Mouse (Mus musculus): Measurements from ENCODE around the gene Lcp1. TPM values are rescaled to one million over a fixed set of nuclear protein-coding genes. Genes with fewer than 3 reads are reported as not detected.
"Not testable (repeated sequence)": the region's sequence is repeated elsewhere in the genome, so short reads cannot be mapped to it uniquely, and the experiment has no call there.

The Lcp1 gene
- 384 and 452 TPM in 2 replicates for total RNA-seq (2017)

DNA sequence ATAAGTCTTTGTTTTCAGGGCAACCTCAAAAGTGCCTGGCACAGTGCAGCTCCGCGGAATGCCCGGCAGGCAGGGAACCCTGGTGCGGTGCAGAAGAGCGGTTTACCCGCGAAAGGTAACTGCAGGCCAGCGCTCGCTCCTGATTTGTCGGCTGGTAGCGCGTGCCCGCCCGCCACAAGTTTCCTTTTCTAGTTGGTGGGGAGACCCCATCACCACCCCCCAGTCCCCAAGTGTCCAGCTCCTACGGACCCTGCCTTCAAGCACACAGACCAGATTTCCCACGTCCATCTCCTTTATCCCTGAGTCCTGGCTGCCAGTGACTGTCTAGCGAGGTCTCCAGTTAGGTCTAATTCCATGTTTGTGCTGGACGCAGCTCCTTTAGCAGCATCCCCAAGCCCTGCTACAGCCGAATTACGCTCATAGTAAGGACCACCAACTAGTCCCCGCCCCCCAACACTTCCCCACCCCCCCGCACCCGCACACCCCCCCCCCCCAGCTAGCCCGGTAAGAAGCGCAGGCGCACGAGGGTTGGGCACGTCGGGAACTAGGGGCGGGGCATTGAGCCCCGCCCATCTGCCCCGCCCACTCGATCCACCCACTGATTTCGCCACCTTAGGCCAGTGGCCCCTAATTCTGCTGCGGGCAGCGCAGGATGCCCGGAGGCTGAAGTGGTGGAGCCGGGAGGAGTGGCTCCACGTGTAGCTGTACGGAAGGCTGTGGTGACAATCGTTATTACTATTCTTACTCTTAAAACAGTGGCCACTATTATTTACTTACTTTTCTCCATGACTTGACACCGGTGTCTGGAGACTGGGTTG is at the start of gene Lcp1, which contains the start of gene Lrrc63:
Gene Lcp1 (plus strand): TSS at position 601 of the 818 bp plus-strand sequence.
Gene Lrrc63 (minus strand): TSS at position 381 of the 818 bp plus-strand sequence.
- ATAC-seq (replicated peaks in 1 of 2; ENCODE audit: insufficient read depth in 1 of 2, low FRiP score in 2 of 2, low TSS enrichment in 1 of 2, low read depth in 1 of 2, poor library complexity in 2 of 2, severe bottlenecking in 2 of 2) = peak; percentile 84 to 91

DNA sequence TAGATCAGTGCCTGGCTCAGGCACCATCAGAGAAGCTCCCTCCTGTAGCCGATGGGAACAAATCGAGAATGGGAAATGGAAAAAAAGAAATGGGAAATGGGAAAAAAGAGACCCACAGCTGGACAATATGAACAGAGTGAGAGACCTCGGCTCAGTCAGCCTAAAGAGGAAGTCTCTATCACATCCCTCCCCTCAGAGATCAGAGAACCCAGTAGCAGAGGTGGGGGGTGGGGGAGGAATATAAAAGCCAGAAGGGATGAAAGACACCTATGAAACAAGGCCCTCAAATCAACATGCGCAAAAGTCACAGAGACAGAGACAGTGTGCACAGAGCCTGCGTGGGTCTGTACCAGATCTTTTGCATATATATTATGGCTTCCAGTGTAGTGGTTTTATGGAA is 27.9 kb upstream of the Lcp1 start:
- ATAC-seq (replicated peaks in 1 of 2; ENCODE audit: insufficient read depth in 1 of 2, low FRiP score in 2 of 2, low TSS enrichment in 1 of 2, low read depth in 1 of 2, poor library complexity in 2 of 2, severe bottlenecking in 2 of 2) = no peak

DNA sequence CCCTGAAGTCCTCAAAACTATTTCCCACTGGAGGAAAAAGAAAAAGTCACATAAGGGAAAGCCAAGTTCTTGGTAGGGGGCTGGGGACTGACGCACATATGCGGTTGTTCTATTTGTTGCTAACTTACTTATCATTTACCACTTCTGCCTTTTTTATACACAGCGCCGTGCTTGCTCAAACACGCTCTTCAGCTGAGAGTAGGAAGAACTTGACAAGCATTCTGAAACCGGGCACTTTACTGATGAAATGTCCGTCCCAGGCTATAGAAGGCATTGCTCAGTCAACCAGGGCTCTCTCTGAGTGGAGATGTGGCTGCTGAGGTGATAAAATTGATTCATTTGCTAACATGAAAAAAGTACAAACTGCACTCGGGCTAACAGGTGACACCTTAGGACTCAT is 9.2 kb upstream of the Lcp1 start:
- ATAC-seq (replicated peaks in 1 of 2; ENCODE audit: insufficient read depth in 1 of 2, low FRiP score in 2 of 2, low TSS enrichment in 1 of 2, low read depth in 1 of 2, poor library complexity in 2 of 2, severe bottlenecking in 2 of 2) = peak in 1 of 2 experiments; percentile 32; a peak in 1 of 4 replicates

DNA sequence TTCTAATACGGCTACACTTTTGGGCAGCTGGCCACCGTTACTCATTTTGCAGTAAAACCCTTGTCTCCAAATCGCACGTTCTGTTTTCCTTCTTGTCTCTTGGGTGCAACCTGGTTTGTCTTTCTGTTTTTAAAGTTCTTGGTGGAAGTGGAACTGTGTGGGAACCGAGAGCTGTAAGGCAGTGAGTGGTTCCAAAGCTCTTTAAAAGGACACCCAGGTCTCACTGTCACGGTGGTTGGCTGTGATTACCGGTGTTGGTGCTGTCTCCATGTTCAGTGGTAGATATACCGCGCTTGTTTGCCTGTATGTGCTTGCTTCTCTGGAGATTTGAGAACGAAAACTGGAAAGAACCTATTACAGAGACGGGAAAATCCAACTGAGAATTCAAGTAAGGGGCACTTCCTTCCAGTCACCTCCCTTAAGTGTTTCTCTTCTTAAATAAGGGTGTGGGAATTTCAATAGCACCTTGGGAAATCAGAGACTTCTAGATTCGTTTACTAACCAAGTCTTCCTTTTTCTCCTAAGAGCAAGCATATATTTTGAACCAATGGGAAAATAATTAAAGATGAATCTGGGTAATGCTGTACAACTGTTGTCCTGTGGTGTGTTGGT is 529 bp downstream of the Lcp1 start:
- ATAC-seq (replicated peaks in 1 of 2; ENCODE audit: insufficient read depth in 1 of 2, low FRiP score in 2 of 2, low TSS enrichment in 1 of 2, low read depth in 1 of 2, poor library complexity in 2 of 2, severe bottlenecking in 2 of 2) = peak in 1 of 2 experiments; percentile 5; a peak in 1 of 4 replicates

DNA sequence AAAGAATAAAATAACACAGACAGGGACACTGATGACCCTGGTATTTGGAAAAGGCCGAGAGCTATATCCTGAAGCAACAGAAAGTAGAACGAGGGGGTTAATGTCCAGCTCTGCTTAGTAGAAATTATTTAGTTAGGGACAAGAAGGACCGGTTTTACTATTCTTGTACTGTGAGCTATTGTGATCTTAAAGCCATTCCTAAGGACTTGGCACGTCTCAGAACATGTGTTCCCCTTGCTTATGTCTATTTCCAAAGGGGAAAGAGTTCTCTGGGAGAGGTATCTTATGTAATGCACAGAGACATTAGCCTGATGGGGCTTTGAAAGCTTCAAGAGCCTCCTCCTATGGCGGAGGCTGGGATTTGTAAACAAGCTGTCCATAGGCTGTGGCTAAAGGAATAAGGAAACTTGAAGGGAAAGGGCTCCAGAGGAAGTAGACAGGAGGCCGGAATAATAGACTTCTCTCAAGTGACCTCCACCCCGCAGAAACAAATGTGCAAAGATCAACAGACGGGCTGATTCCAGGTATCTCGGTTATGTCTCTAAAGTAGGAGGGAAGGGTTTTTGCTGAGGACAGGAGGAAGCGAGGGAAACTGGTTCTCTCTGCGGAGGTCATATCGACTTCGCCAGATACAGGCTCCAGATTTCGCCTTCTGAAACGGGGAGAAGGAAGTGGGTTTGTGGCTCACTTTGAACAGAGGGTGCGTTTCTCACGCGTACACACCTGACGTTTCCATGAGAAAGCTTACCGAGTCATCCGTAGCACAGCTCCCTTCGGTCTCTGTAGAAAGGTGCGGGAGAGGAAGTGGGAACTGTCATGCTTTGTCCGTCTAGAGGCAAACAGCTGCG is 5.4 kb downstream of the Lcp1 start:
- peak; percentile 43 to 80 for ATAC-seq (replicated peaks in 1 of 2; ENCODE audit: insufficient read depth in 1 of 2, low FRiP score in 2 of 2, low TSS enrichment in 1 of 2, low read depth in 1 of 2, poor library complexity in 2 of 2, severe bottlenecking in 2 of 2)

DNA sequence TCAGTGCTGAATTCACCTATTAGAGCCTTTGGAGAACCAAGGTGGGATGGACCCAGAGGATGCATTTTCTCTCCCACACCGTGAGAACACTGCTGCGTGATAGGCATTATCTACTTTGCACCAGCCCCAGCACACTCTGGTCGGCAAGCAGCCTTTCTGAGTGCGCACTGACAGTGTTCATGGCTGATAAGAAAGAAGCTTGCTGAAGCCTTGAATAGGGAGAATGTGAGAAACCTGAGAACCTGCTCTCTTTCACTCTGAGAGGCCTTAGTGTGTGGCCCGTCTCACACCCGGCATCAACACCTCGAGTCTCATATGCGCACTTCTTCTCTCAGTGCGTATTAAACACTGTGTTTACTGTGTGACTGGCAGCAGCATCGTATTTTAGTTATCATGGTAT is 7.6 kb downstream of the Lcp1 start:
- ATAC-seq (replicated peaks in 1 of 2; ENCODE audit: insufficient read depth in 1 of 2, low FRiP score in 2 of 2, low TSS enrichment in 1 of 2, low read depth in 1 of 2, poor library complexity in 2 of 2, severe bottlenecking in 2 of 2) = peak; percentile 57 to 61; a peak in 2 of 4 replicates

DNA sequence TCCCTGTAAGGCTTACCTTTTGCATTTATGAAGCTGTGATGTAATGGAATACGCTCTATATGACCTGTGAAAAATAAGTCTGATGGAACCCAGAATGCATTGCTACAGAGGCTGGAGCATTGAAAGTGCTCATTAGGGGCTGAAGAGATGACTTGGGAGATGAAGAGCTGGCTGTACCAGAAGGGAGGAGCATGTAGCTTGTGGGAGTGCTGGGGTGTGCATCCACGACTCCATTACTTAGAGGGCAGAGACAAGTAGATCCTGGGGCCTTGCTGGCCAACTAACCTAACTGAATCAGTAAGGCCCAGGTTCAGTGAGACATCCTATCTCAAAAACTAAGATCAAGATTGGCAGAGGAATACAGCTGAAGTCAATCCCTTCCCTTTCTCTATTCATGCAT is 8.3 kb downstream of the Lcp1 start:
- no peak for ATAC-seq (replicated peaks in 1 of 2; ENCODE audit: insufficient read depth in 1 of 2, low FRiP score in 2 of 2, low TSS enrichment in 1 of 2, low read depth in 1 of 2, poor library complexity in 2 of 2, severe bottlenecking in 2 of 2)

DNA sequence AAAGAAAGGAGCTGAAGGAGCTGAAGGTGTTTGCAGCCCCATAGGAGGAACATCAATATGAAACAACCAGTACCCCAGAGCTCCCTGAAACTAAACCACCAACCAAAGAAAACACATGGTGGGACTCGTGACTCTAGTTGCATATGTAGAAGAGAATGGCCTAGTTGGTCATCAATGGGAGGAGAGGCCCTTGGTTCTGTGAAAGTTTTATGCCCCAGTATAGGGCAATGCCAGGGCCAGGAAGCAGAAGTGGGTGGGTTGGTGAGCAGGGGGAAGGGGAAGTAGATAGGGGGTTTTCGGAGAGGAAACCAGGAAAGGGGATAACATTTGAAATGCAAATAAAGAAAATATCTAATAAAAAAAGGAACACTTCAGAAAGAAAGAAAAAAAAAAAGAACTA is 16.8 kb downstream of the Lcp1 start:
- not testable (repeated sequence) for ATAC-seq (replicated peaks in 1 of 2; ENCODE audit: insufficient read depth in 1 of 2, low FRiP score in 2 of 2, low TSS enrichment in 1 of 2, low read depth in 1 of 2, poor library complexity in 2 of 2, severe bottlenecking in 2 of 2)

DNA sequence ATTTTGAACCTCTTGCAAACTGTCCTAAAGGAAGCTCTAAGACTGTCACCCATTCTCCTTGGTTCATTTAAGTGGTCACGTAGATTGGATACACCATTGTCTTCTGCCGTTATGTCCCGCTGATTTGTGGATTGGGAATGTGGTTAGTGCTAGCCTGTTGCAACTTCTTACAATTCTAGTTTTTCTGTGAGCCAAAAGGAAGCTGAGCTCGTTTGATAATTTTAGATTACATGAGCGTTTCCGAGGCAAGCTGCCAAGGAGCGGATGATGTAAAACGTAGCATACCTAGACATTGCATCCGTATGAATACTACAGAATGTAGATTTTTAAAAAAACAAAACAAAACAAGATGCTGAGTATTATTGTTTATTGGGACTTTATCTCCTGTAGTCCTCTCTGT is 17.3 kb downstream of the Lcp1 start:
- peak in 1 of 2 experiments; percentile 45; a peak in 2 of 4 replicates for ATAC-seq (replicated peaks in 1 of 2; ENCODE audit: insufficient read depth in 1 of 2, low FRiP score in 2 of 2, low TSS enrichment in 1 of 2, low read depth in 1 of 2, poor library complexity in 2 of 2, severe bottlenecking in 2 of 2)

DNA sequence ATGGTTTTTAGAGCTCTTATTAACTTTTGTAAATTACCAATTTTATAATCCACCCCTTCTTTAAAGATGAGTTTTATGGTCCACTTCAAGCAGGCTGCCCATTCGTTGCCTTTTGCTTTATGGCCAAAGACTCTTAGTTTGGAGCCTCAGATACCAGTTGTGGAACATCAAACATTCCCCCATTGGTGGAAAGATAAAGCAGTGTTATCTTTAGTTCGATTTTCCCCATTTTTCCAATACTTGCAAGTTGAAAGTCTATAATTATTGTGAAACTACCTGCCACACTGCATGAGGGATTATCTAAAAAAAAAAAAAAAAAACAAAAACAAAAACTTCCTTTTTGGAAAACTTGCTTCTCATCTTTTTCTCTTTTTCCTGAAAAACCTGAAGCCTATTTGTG is 19.8 kb downstream of the Lcp1 start:
- no peak for ATAC-seq (replicated peaks in 1 of 2; ENCODE audit: insufficient read depth in 1 of 2, low FRiP score in 2 of 2, low TSS enrichment in 1 of 2, low read depth in 1 of 2, poor library complexity in 2 of 2, severe bottlenecking in 2 of 2)

DNA sequence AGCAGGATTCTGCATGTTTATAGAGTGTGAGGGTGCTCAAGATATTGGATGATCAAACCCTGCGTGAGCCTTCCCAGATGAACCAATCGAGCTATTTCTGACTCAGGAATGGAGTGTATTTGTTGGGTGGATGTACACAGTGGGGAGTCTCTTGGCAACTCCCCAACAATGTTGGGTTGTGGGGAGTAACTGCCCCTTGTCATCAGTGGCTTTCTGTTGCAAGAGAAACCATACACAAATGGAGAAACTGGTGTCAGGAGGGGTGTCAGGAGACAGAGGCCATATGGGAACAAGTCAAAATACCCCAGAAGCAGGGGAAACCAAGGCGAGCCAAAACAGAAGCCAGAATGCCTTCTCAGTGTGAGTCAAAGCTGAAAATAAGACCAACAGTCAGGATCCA is 20.2 kb downstream of the Lcp1 start:
- ATAC-seq (replicated peaks in 1 of 2; ENCODE audit: insufficient read depth in 1 of 2, low FRiP score in 2 of 2, low TSS enrichment in 1 of 2, low read depth in 1 of 2, poor library complexity in 2 of 2, severe bottlenecking in 2 of 2) = no peak

DNA sequence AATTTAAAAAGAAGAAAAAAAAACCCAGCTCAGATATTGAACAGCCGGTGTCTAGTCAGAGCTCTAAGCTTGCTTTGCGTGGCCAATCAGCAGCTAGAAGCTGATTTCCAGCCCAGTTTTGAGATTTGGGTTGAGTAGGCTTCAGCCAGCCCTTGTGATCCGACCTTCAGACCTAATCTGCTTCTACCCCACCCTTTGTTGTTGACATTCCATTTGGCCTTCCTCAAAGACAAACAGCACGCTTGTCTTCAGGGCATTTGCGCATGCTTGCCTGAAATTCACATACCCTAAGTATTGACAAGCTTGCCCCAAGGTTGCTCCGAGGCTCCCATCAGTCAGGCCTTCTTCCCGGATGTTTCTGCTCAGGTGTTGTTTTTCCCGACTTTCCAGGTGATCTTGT is 23.6 kb downstream of the Lcp1 start:
- no peak for ATAC-seq (replicated peaks in 1 of 2; ENCODE audit: insufficient read depth in 1 of 2, low FRiP score in 2 of 2, low TSS enrichment in 1 of 2, low read depth in 1 of 2, poor library complexity in 2 of 2, severe bottlenecking in 2 of 2)

DNA sequence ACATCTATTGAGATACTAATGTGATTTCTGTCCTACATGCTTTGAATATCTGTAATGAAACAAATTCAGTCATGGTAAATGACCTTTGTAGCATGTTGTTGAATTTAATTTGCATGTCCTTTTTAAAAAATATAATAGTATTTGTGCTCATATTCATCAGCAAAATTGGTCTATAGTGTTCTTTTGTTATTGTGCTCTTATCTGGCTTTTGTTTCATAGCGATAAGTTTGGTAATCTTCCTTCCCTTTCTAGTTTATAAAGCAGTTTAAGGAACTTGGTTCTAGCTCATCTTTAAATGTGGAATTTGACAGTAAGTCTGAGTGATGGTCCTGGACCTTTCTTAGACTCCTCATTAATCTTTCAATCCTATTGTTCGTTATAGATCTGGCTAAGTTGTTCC is 28.5 kb downstream of the Lcp1 start:
- ATAC-seq (replicated peaks in 1 of 2; ENCODE audit: insufficient read depth in 1 of 2, low FRiP score in 2 of 2, low TSS enrichment in 1 of 2, low read depth in 1 of 2, poor library complexity in 2 of 2, severe bottlenecking in 2 of 2) = no peak

DNA sequence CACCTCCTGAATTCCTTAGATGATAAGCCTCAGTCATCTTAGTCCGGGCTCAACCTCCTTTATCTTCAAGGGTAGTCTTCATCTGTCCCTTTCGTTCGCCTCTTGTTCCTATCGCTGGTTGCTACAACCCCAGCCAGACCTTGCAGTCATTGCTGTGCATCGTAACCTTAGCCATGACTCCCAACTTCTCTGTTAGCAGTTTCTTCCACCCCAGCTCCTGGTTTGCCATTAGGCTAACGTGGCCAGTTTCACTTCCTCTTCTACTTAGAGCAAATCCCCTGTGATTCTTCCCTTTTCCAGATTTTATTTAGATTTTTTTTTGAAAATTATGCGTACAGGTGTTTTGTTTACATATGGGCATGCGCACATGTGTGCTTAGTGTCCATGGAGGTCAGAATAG is 33.0 kb downstream of the Lcp1 start:
- no peak; a peak in 1 of 4 replicates for ATAC-seq (replicated peaks in 1 of 2; ENCODE audit: insufficient read depth in 1 of 2, low FRiP score in 2 of 2, low TSS enrichment in 1 of 2, low read depth in 1 of 2, poor library complexity in 2 of 2, severe bottlenecking in 2 of 2)

DNA sequence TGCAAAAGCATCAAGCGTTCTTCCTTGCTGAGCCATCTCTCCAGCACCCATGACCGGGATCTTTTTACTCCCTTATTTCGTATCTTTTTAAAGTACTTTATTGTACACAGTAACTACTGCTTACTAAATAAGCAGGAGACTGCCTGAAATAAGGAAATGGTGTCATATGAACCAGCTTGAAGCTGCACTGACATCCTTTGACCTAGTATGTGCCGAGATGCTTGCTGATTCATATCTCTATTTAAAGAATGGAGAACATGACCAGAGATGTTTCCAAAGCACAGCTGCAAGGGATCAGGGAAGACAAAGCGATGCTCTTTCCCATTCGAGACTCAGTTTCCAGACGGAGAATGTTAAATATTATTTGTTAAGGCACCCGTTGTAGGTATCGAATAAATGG is 33.4 kb downstream of the Lcp1 start:
- no peak for ATAC-seq (replicated peaks in 1 of 2; ENCODE audit: insufficient read depth in 1 of 2, low FRiP score in 2 of 2, low TSS enrichment in 1 of 2, low read depth in 1 of 2, poor library complexity in 2 of 2, severe bottlenecking in 2 of 2)

DNA sequence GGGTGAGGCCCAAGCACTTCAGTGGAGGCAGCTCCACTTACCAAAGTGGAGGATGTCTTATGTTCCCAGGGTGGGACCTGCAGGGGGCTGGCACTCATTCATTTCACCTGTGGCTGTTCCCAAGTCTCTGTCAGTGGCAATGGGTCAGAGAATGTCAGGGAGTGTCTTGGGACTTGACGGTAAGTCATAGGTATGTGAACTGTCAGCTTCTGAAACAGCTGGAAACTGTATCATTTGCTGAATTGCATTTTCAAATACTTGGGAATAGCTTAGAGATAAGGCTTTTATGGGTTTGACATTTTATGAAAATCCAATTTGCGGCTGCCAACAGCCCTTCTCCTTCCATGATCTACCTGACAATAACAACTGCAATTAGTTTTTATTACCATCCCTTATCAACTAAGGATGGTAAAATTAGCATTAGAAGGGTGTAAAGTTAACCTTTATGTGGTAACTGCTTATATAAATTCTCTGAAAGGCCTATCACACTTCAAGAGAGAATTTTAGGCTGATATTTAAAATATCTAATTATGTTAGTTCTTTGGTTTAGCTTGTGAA is 34.8 kb downstream of the Lcp1 start:
- no peak for ATAC-seq (replicated peaks in 1 of 2; ENCODE audit: insufficient read depth in 1 of 2, low FRiP score in 2 of 2, low TSS enrichment in 1 of 2, low read depth in 1 of 2, poor library complexity in 2 of 2, severe bottlenecking in 2 of 2)

DNA sequence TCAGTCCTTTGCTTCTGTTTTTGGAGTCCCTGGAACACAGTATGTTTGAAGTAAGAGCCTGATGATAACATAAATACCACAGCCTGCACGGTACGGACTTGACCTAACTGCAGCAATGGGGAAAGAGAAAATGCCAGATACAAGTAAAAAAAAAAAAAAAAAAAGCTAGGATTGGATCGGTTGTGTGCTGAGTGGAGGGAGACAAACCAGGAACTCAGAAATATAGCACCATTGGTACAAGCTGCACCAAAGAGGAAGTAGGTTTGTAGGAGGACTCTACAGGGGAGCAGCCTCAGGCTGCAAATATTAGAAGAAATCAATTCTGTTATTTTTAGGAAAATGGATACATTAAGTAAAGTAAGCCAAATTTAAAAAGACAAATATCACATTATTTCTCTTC is 37.6 kb downstream of the Lcp1 start:
- peak; percentile 70 to 74; a peak in 1 of 4 replicates for ATAC-seq (replicated peaks in 1 of 2; ENCODE audit: insufficient read depth in 1 of 2, low FRiP score in 2 of 2, low TSS enrichment in 1 of 2, low read depth in 1 of 2, poor library complexity in 2 of 2, severe bottlenecking in 2 of 2)

DNA sequence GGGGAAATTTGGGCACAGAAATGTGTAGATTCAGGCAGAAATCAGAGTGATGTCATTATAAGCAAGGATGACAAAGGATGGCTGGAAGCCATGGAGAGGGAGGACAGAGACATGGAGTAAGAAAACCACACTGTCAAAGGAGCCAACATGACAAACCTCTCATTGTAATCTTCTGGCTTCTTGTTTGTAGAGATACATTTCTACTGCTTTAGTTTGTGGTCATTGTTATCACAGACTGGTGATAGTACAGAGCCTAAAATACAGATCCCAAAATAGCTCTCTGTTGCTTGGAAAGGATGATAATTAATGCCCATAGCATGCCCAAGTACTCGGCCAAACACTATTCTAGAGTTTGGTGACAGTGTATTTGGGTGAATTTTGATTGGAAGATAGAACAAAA is 39.6 kb downstream of the Lcp1 start:
- ATAC-seq (replicated peaks in 1 of 2; ENCODE audit: insufficient read depth in 1 of 2, low FRiP score in 2 of 2, low TSS enrichment in 1 of 2, low read depth in 1 of 2, poor library complexity in 2 of 2, severe bottlenecking in 2 of 2) = no peak

Measured in hematopoietic stem cell, adult 5-6 weeks (primary cell).